Mouse (Mus musculus) testis, adult 2 months (tissue): ENCODE data around the gene Myo6.

ENCODE experiments used
- CTCF ChIP-seq: fragments of 200-500 bp; IDR thresholded peaks from 2 replicates; pipeline ENCODE4 v1.5.1; 2012; ENCODE audit warnings: low read depth, mild to moderate bottlenecking, inconsistent platforms, low read length, moderate library complexity; ENCODE audit not compliant: control insufficient read depth, insufficient read depth, insufficient replicate concordance
- POLR2A ChIP-seq: fragments of 200-500 bp; IDR thresholded peaks from 2 replicates; pipeline ENCODE4 v1.6.1; 2012; ENCODE audit warnings: low read depth, mild to moderate bottlenecking, inconsistent platforms, low read length, moderate library complexity; ENCODE audit not compliant: control insufficient read depth

- no peak for TF ChIP-seq CTCF
- no peak for TF ChIP-seq POLR2A
These were observed 128.3 kb downstream of the Myo6 start for GRCm38 (mm10) chr9:80293056-80293584.
